Mouse (Mus musculus): Measurements from ENCODE around the gene Col25a1. TPM values are rescaled to one million over a fixed set of nuclear protein-coding genes. Genes with fewer than 3 reads are reported as not detected.
A peak's percentile ranks its signal among the peaks of the same experiment; 100 is the strongest.

Col25a1 gene
- polyA plus RNA-seq, 2 experiments, result 14.2 to 15.3 TPM

- ATAC-seq (ENCODE audit: low FRiP score, low read depth) (no peak), DNase-seq (ENCODE audit: low spot score) (peak; percentile 50)
- H3K9ac ChIP-seq (ENCODE audit: low read depth, low read length, severe bottlenecking), result no peak overlapping the region
- 45% methylated on average over 5 of the region's 5 CpGs for WGBS
- H3K9me3 ChIP-seq (ENCODE audit: control insufficient read depth, low read length), result no peaks in the 10 kb centered on the region
- H3K27ac ChIP-seq (replicated peaks; ENCODE audit: low read depth, low read length), result no peak overlapping the region
- no peak overlapping the region for H3K4me3 ChIP-seq (replicated peaks; ENCODE audit: low read length)
- no peak for TF ChIP-seq POLR2A (IDR thresholded peaks at IDR 0.05; ENCODE audit: borderline replicate concordance, extremely low read depth, insufficient read depth, insufficient read length)
- no peak overlapping the region for H3K4me2 ChIP-seq (replicated peaks; ENCODE audit: low read depth, low read length, severe bottlenecking)
- no peaks in the 10 kb centered on the region for H3K36me3 ChIP-seq (ENCODE audit: control insufficient read depth, insufficient read depth, low read length)
- H3K27me3 ChIP-seq (ENCODE audit: control insufficient read depth, insufficient read depth, low read length), result no peaks in the 10 kb centered on the region
- peaks cover 32% of the 10 kb centered on the region for H3K4me1 ChIP-seq (ENCODE audit: control insufficient read depth, insufficient read depth, low read length)
These were observed 238.9 kb downstream of the Col25a1 start for GRCm38 (mm10) chr3:130370167-130370566.

GRCm38 (mm10) chr3:130373145-130373544, 241.8 kb downstream of the Col25a1 start:
- H3K36me3 ChIP-seq (ENCODE audit: control insufficient read depth, insufficient read depth, low read length), result no peaks in the 10 kb centered on the region
- H3K4me3 ChIP-seq (replicated peaks; ENCODE audit: low read length), result no peak overlapping the region
- DNase-seq (ENCODE audit: low spot score), result no peak
- H3K4me1 ChIP-seq (ENCODE audit: control insufficient read depth, insufficient read depth, low read length), result peaks cover 20% of the 10 kb centered on the region
- 20% methylated on average over 7 of the region's 7 CpGs for WGBS
- no peak for ATAC-seq (ENCODE audit: low FRiP score, low read depth)
- no peaks in the 10 kb centered on the region for H3K27me3 ChIP-seq (ENCODE audit: control insufficient read depth, insufficient read depth, low read length)
- no peak overlapping the region for H3K27ac ChIP-seq (replicated peaks; ENCODE audit: low read depth, low read length)
- H3K9ac ChIP-seq (ENCODE audit: low read depth, low read length, severe bottlenecking), result no peak overlapping the region
- no peak for TF ChIP-seq POLR2A (IDR thresholded peaks at IDR 0.05; ENCODE audit: borderline replicate concordance, extremely low read depth, insufficient read depth, insufficient read length)
- no peaks in the 10 kb centered on the region for H3K9me3 ChIP-seq (ENCODE audit: control insufficient read depth, low read length)
- H3K4me2 ChIP-seq (replicated peaks; ENCODE audit: low read depth, low read length, severe bottlenecking), result no peak overlapping the region

- 77% methylated on average over 3 of the region's 3 CpGs for WGBS
- ATAC-seq (ENCODE audit: low FRiP score, low read depth), result no peak
These were observed 243.5 kb downstream of the Col25a1 start for GRCm38 (mm10) chr3:130374620-130375341.

GRCm38 (mm10) chr3:130377786-130378185, 246.5 kb downstream of the Col25a1 start:
- Histone ChIP-seq H3K4me3 (replicated peaks; ENCODE audit: low read length) (no peak overlapping the region), H3K9me3 (ENCODE audit: control insufficient read depth, low read length) (no peaks in the 10 kb centered on the region), H3K9ac (ENCODE audit: low read depth, low read length, severe bottlenecking) (no peak overlapping the region), H3K27me3 (ENCODE audit: control insufficient read depth, insufficient read depth, low read length) (no peaks in the 10 kb centered on the region), H3K36me3 (ENCODE audit: control insufficient read depth, insufficient read depth, low read length) (no peaks in the 10 kb centered on the region), H3K4me2 (replicated peaks; ENCODE audit: low read depth, low read length, severe bottlenecking) (no peak overlapping the region), H3K4me1 (ENCODE audit: control insufficient read depth, insufficient read depth, low read length) (peaks cover 4% of the 10 kb centered on the region; the same call in 1 of the 2 replicates), H3K27ac (replicated peaks; ENCODE audit: low read depth, low read length) (no peak overlapping the region)
- ATAC-seq (ENCODE audit: low FRiP score, low read depth) (no peak), DNase-seq (ENCODE audit: low spot score) (no peak)
- no peak for TF ChIP-seq POLR2A (IDR thresholded peaks at IDR 0.05; ENCODE audit: borderline replicate concordance, extremely low read depth, insufficient read depth, insufficient read length)
- 92% methylated on average over 5 of the region's 5 CpGs for whole genome bisulfite sequencing

More at GRCm38 (mm10) chr3:130374620-130375341, 243.5 kb downstream of the Col25a1 start:
- Histone ChIP-seq H3K27me3 (ENCODE audit: control insufficient read depth, insufficient read depth, low read length) (no peaks in the 10 kb centered on the region), H3K9ac (ENCODE audit: low read depth, low read length, severe bottlenecking) (no peak overlapping the region), H3K4me3 (replicated peaks; ENCODE audit: low read length) (no peak overlapping the region), H3K4me2 (replicated peaks; ENCODE audit: low read depth, low read length, severe bottlenecking) (no peak overlapping the region), H3K36me3 (ENCODE audit: control insufficient read depth, insufficient read depth, low read length) (no peaks in the 10 kb centered on the region), H3K4me1 (ENCODE audit: control insufficient read depth, insufficient read depth, low read length) (peaks cover 14% of the 10 kb centered on the region), H3K27ac (replicated peaks; ENCODE audit: low read depth, low read length) (no peak overlapping the region), H3K9me3 (ENCODE audit: control insufficient read depth, low read length) (no peaks in the 10 kb centered on the region)
- DNase-seq (ENCODE audit: low spot score), result no peak
- no peak for TF ChIP-seq POLR2A (IDR thresholded peaks at IDR 0.05; ENCODE audit: borderline replicate concordance, extremely low read depth, insufficient read depth, insufficient read length)

GRCm38 (mm10) chr3:130378626-130379025, 247.3 kb downstream of the Col25a1 start:
- H3K9ac ChIP-seq (ENCODE audit: low read depth, low read length, severe bottlenecking), result no peak overlapping the region
- H3K27me3 ChIP-seq (ENCODE audit: control insufficient read depth, insufficient read depth, low read length), result no peaks in the 10 kb centered on the region
- no peak overlapping the region for H3K4me2 ChIP-seq (replicated peaks; ENCODE audit: low read depth, low read length, severe bottlenecking)
- H3K9me3 ChIP-seq (ENCODE audit: control insufficient read depth, low read length), result no peaks in the 10 kb centered on the region
- no peak for TF ChIP-seq POLR2A (IDR thresholded peaks at IDR 0.05; ENCODE audit: borderline replicate concordance, extremely low read depth, insufficient read depth, insufficient read length)
- 85% methylated on average over 9 of the region's 9 CpGs for WGBS
- no peak overlapping the region for H3K27ac ChIP-seq (replicated peaks; ENCODE audit: low read depth, low read length)
- DNase-seq (ENCODE audit: low spot score) (no peak), ATAC-seq (ENCODE audit: low FRiP score, low read depth) (no peak)
- no peaks in the 10 kb centered on the region for H3K36me3 ChIP-seq (ENCODE audit: control insufficient read depth, insufficient read depth, low read length)
- no peak overlapping the region for H3K4me3 ChIP-seq (replicated peaks; ENCODE audit: low read length)
- no peaks in the 10 kb centered on the region; the same call in 1 of the 2 replicates for H3K4me1 ChIP-seq (ENCODE audit: control insufficient read depth, insufficient read depth, low read length)
